15 mouse cellular contexts compared by ENCODE assay signal in genomic region chr15:102970740-102971139, GRCm38 (mm10). TPM values are rescaled to one million over a fixed set of nuclear protein-coding genes. Genes with fewer than 3 reads are reported as not detected.
DNase-seq lines count a peak whose midpoint lies in the region; ATAC-seq and TF ChIP-seq lines count a peak whose summit lies in the region.
"Had no signal": no experiment of that assay in that cellular context is flagged by ENCODE, and none has a peak within 500 bp of the region (broad histone marks: within the 10 kb centered on the region; RNA-seq: fewer than 3 reads in every experiment).

No protein-coding gene starts in this region.

- TF ChIP-seq CTCF in hindbrain, postnatal 0 days (IDR thresholded peaks at IDR 0.05; ENCODE audit: low read depth): peak; percentile 45

- H3K27ac ChIP-seq in hindbrain, postnatal 0 days: no peak overlapping the region
- H3K27ac ChIP-seq in hindbrain, embryonic 10.5 days: no peak overlapping the region
- H3K27ac ChIP-seq: embryonic facial prominence, embryonic 15.5 days had no signal

- H3K9ac ChIP-seq in hindbrain, postnatal 0 days (replicated peaks; ENCODE audit: low read length): no peak overlapping the region
- H3K9ac ChIP-seq: embryonic facial prominence, embryonic 15.5 days had no signal

- no peaks in the 10 kb centered on the region for H3K4me1 ChIP-seq in hindbrain, postnatal 0 days (ENCODE audit: insufficient read depth, low read length)
- H3K4me1 ChIP-seq in hindbrain, embryonic 10.5 days (replicated peaks): no peaks in the 10 kb centered on the region; the same call in 1 of the 2 replicates

- H3K27me3 ChIP-seq in hindbrain, postnatal 0 days (ENCODE audit: insufficient read depth, low read length): peaks cover 98% of the 10 kb centered on the region
- peaks cover 100% of the 10 kb centered on the region for H3K27me3 ChIP-seq in hindbrain, embryonic 10.5 days (ENCODE audit: insufficient read depth, poor library complexity, severe bottlenecking)

- peak; percentile 64 for DNase-seq in hindbrain, postnatal 0 days (ENCODE audit: low spot score)
- no peak for DNase-seq in hindbrain, embryonic 10.5 days (ENCODE audit: low spot score)
- peak; percentile 34 for DNase-seq in thymus, postnatal 4 days
- no peak for DNase-seq in thymus, postnatal 25 days
- peak; percentile 68 to 72 for DNase-seq in kidney, postnatal 25 days
- no peak for DNase-seq in adrenal gland, postnatal 14 days
- no peak for DNase-seq in right cerebral cortex, postnatal 36 days (ENCODE audit: low spot score in 2 of 2)
- DNase-seq in yolk sac, embryonic 10.5 days (ENCODE audit: low spot score): no peak
- DNase-seq: adrenal gland, postnatal 10 days; cerebellum, adult 8-10 months; heart, postnatal 14 days had no signal

- H3K9me3 ChIP-seq in hindbrain, postnatal 0 days (ENCODE audit: low read length): no peaks in the 10 kb centered on the region
- H3K9me3 ChIP-seq in hindbrain, embryonic 10.5 days: no peaks in the 10 kb centered on the region
- H3K9me3 ChIP-seq: embryonic facial prominence, embryonic 15.5 days; G1E had no signal

- no peak for ATAC-seq in hindbrain, postnatal 0 days

- H3K36me3 ChIP-seq in hindbrain, postnatal 0 days (ENCODE audit: insufficient read depth, low read length): no peaks in the 10 kb centered on the region
- no peaks in the 10 kb centered on the region for H3K36me3 ChIP-seq in hindbrain, embryonic 10.5 days
- H3K36me3 ChIP-seq: embryonic facial prominence, embryonic 15.5 days; G1E had no signal

- 2% methylated on average over 12 of the region's 12 CpGs for WGBS in hindbrain, postnatal 0 days
- WGBS in hindbrain, embryonic 10.5 days: under 1% methylated on average over 12 of the region's 12 CpGs

- H3K4me3 ChIP-seq in hindbrain, postnatal 0 days (ENCODE audit: low read length): no peak overlapping the region
- H3K4me3 ChIP-seq in hindbrain, embryonic 10.5 days: no peak overlapping the region
- H3K4me3 ChIP-seq: embryonic facial prominence, embryonic 15.5 days had no signal

- H3K4me2 ChIP-seq in hindbrain, postnatal 0 days (ENCODE audit: low read depth, low read length): no peak overlapping the region
- H3K4me2 ChIP-seq: embryonic facial prominence, embryonic 15.5 days; liver, embryonic 11.5 days had no signal

RNA-seq across cellular contexts. Expression of gene Hoxc5, which starts 3.5 kb away (rescaled TPM):
- 5.4 and 8.7 TPM in 2 replicates for total RNA-seq in hindbrain, postnatal 0 days (2014; rRNA removed)
- 6.4 and 7.3 TPM in 2 replicates for polyA plus RNA-seq in hindbrain, postnatal 0 days (2015; fragmentation: Nextera tagmentation; extraction: Ambion mirVana)
- polyA plus RNA-seq in hindbrain, embryonic 10.5 days (2016; fragmentation: Nextera tagmentation; extraction: Ambion mirVana): 0.37 and 10.8 TPM in 2 replicates
- 6.9 and 7.4 TPM in 2 replicates for total RNA-seq in adrenal gland, postnatal 14 days (2021)
- total RNA-seq: heart, postnatal 14 days had no signal

RNA-seq across cellular contexts. Expression of gene Hoxc10, which starts 4.1 kb away (rescaled TPM):
- not detected in 2 replicates for total RNA-seq in hindbrain, postnatal 0 days (2014; rRNA removed)
- polyA plus RNA-seq in hindbrain, postnatal 0 days (2015; fragmentation: Nextera tagmentation; extraction: Ambion mirVana): not detected in 2 replicates
- not detected in 2 replicates for polyA plus RNA-seq in hindbrain, embryonic 10.5 days (2016; fragmentation: Nextera tagmentation; extraction: Ambion mirVana)
- 0.19 and 1.1 TPM in 2 replicates for total RNA-seq in adrenal gland, postnatal 14 days (2021)
- total RNA-seq: heart, postnatal 14 days had no signal
- polyA plus RNA-seq: embryonic facial prominence, embryonic 15.5 days had no signal

RNA-seq across cellular contexts. Expression of gene Hoxc9, which starts 5.5 kb away (rescaled TPM):
- not detected in 2 replicates for total RNA-seq in hindbrain, postnatal 0 days (2014; rRNA removed)
- not detected in 2 replicates for polyA plus RNA-seq in hindbrain, postnatal 0 days (2015; fragmentation: Nextera tagmentation; extraction: Ambion mirVana)
- not detected in 2 replicates for polyA plus RNA-seq in hindbrain, embryonic 10.5 days (2016; fragmentation: Nextera tagmentation; extraction: Ambion mirVana)
- total RNA-seq in adrenal gland, postnatal 14 days (2021): 1.8 and 2.1 TPM in 2 replicates
- total RNA-seq: heart, postnatal 14 days had no signal
- polyA plus RNA-seq: embryonic facial prominence, embryonic 15.5 days had no signal

RNA-seq across cellular contexts. Expression of gene Hoxc11, which starts 16.5 kb away (rescaled TPM):
- total RNA-seq in hindbrain, postnatal 0 days (2014; rRNA removed): not detected in 2 replicates
- not detected in 2 replicates for polyA plus RNA-seq in hindbrain, postnatal 0 days (2015; fragmentation: Nextera tagmentation; extraction: Ambion mirVana)
- not detected in 2 replicates for polyA plus RNA-seq in hindbrain, embryonic 10.5 days (2016; fragmentation: Nextera tagmentation; extraction: Ambion mirVana)
- not detected in 2 replicates for total RNA-seq in adrenal gland, postnatal 14 days (2021)
- total RNA-seq: heart, postnatal 14 days had no signal
- polyA plus RNA-seq: embryonic facial prominence, embryonic 15.5 days; G1E; large intestine, adult 2 months; liver, embryonic 11.5 days had no signal

RNA-seq across cellular contexts. Expression of gene Hoxc8, which starts 19.7 kb away (rescaled TPM):
- 0.26 TPM in 1 of 2 replicates, not detected in the other for total RNA-seq in hindbrain, postnatal 0 days (2014; rRNA removed)
- polyA plus RNA-seq in hindbrain, postnatal 0 days (2015; fragmentation: Nextera tagmentation; extraction: Ambion mirVana): not detected in 2 replicates
- not detected in 2 replicates for polyA plus RNA-seq in hindbrain, embryonic 10.5 days (2016; fragmentation: Nextera tagmentation; extraction: Ambion mirVana)
- total RNA-seq in adrenal gland, postnatal 14 days (2021): 19.2 and 20.1 TPM in 2 replicates
- total RNA-seq: heart, postnatal 14 days had no signal
- polyA plus RNA-seq: embryonic facial prominence, embryonic 15.5 days had no signal

Comparison
In these comparisons a context has a peak if more than half of its experiments do, and no peak if none do; other contexts are left out.
1. DNase-seq: peak in hindbrain, postnatal 0 days (single experiment), thymus, postnatal 4 days (single experiment) and kidney, postnatal 25 days (2 of 2); none in hindbrain, embryonic 10.5 days (single experiment), thymus, postnatal 25 days (single experiment), adrenal gland, postnatal 14 days (single experiment), right cerebral cortex, postnatal 36 days (0 of 2) and yolk sac, embryonic 10.5 days (single experiment).